Comparison of ENCODE assay signal across 24 mouse cellular contexts in the genomic region with DNA sequence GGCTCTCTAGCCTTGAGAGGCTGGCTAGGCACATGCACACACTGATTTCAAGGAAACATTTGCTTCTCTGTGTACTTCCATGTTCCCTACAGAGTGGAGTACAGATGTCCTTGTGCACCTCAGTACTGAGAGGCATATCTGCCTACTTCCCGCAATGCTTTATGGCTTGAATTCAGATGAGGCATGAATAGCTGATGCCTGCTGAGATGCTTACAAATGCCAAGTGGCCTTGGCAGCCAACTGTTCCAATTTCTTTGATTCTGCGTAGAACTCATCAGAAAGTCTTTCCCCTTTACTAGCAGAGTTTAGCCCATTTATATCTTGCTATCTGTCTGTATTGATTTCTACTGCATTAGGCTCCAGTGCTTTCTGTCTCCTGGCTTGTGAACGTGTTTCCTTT.
DNase-seq lines count a peak whose midpoint lies in the region; ATAC-seq and TF ChIP-seq lines count a peak whose summit lies in the region.
"Had no signal": no experiment of that assay in that cellular context is flagged by ENCODE, and none has a peak within 500 bp of the region (broad histone marks: within the 10 kb centered on the region; RNA-seq: fewer than 3 reads in every experiment).

No protein-coding gene starts in this region.

- H3K4me3 ChIP-seq in liver, adult 2 months (ENCODE audit: insufficient read depth, low read depth, low read length): no peak overlapping the region
- H3K4me3 ChIP-seq in liver, embryonic 12.5 days: no peak overlapping the region
- H3K4me3 ChIP-seq: embryonic facial prominence, embryonic 13.5 days; erythroblast, embryonic 14.5 days; heart, adult 2 months; hindbrain, embryonic 13.5 days; liver, embryonic 13.5 days; lung, embryonic 15.5 days; midbrain, embryonic 15.5 days; myocyte; stomach, embryonic 15.5 days had no signal

- TF ChIP-seq POLR2A in liver, adult 2 months (IDR thresholded peaks at IDR 0.05; ENCODE audit: extremely low read depth, insufficient read depth, low read length): no peak

- H3K4me2 ChIP-seq in liver, embryonic 12.5 days: no peak overlapping the region
- H3K4me2 ChIP-seq: embryonic facial prominence, embryonic 13.5 days; hindbrain, embryonic 13.5 days; liver, embryonic 13.5 days; lung, embryonic 15.5 days; midbrain, embryonic 15.5 days; stomach, embryonic 15.5 days had no signal

- peaks cover 52% of the 10 kb centered on the region for H3K4me1 ChIP-seq in liver, adult 2 months (ENCODE audit: control insufficient read depth, insufficient read depth, low read length)
- peaks cover 22% of the 10 kb centered on the region for H3K4me1 ChIP-seq in liver, embryonic 12.5 days

- peak overlapping the region; percentile 83 for H3K27ac ChIP-seq in liver, adult 2 months (replicated peaks; ENCODE audit: insufficient read depth, low read depth, low read length)
- H3K27ac ChIP-seq in liver, embryonic 12.5 days: no peak overlapping the region
- H3K27ac ChIP-seq: embryonic facial prominence, embryonic 13.5 days; heart, adult 2 months; hindbrain, embryonic 13.5 days; liver, embryonic 13.5 days; lung, embryonic 15.5 days; midbrain, embryonic 15.5 days; stomach, embryonic 15.5 days had no signal

- no peaks in the 10 kb centered on the region for H3K27me3 ChIP-seq in liver, adult 2 months (ENCODE audit: control insufficient read depth, insufficient read depth, low read length)
- H3K27me3 ChIP-seq in liver, embryonic 12.5 days (replicated peaks): no peaks in the 10 kb centered on the region
- H3K27me3 ChIP-seq: embryonic facial prominence, embryonic 13.5 days; hindbrain, embryonic 13.5 days; liver, embryonic 13.5 days; lung, embryonic 15.5 days; midbrain, embryonic 15.5 days; stomach, embryonic 15.5 days had no signal

- H3K79me2 ChIP-seq in liver, adult 2 months (ENCODE audit: control insufficient read depth, insufficient read depth, low read length): no peaks in the 10 kb centered on the region; the same call in 1 of the 2 replicates

- TF ChIP-seq CTCF in liver, adult 2 months (IDR thresholded peaks at IDR 0.05; ENCODE audit: low read depth, low read length): no peak

- H3K9me3 ChIP-seq in liver, embryonic 12.5 days (replicated peaks): no peaks in the 10 kb centered on the region
- H3K9me3 ChIP-seq: embryonic facial prominence, embryonic 13.5 days; hindbrain, embryonic 13.5 days; liver, embryonic 13.5 days; lung, embryonic 15.5 days; midbrain, embryonic 15.5 days; stomach, embryonic 15.5 days had no signal

- DNase-seq in cerebellum, adult 11 months: peak; percentile 10
- DNase-seq in liver, adult 2 months (ENCODE audit: extremely low read depth, low read depth, low spot score): no peak
- DNase-seq in cerebellum, adult 9-10 months: peak; percentile 49
- DNase-seq in spleen, adult 12 weeks (ENCODE audit: low spot score): no peak
- DNase-seq in adrenal gland, adult 18-20 months (ENCODE audit: low spot score in 2 of 2): no peak
- DNase-seq: adrenal gland, postnatal 10 days; embryo, embryonic 11 days; gastrocnemius, postnatal 36 days; heart, adult 2 months; kidney, adult 8-10 months; kidney, postnatal 10 days; liver, embryonic 13.5 days; lung, postnatal 36 days; thymus, postnatal 25 days had no signal

- no peak overlapping the region for H3K9ac ChIP-seq in liver, adult 2 months (ENCODE audit: low read depth, low read length)
- H3K9ac ChIP-seq in liver, embryonic 12.5 days: no peak overlapping the region
- H3K9ac ChIP-seq: embryonic facial prominence, embryonic 13.5 days; hindbrain, embryonic 13.5 days; liver, embryonic 13.5 days; lung, embryonic 15.5 days; midbrain, embryonic 15.5 days; stomach, embryonic 15.5 days had no signal

- 32% methylated on average over 3 of the region's 3 CpGs for WGBS in liver, adult 2 months
- 83% methylated on average over 3 of the region's 3 CpGs for WGBS in liver, embryonic 12.5 days (ENCODE audit: insufficient replicate concordance)

- ATAC-seq in cerebellum, adult (ENCODE audit: insufficient number of reproducible peaks, low FRiP score, low TSS enrichment): no peak
- ATAC-seq in liver, embryonic 12.5 days: no peak
- ATAC-seq: activated CD4-positive, CD25-positive, alpha-beta regulatory T cell, adult 4 months; midbrain, embryonic 15.5 days had no signal

- H3K36me3 ChIP-seq in liver, adult 2 months (ENCODE audit: control insufficient read depth, insufficient read depth, low read length): no peaks in the 10 kb centered on the region
- H3K36me3 ChIP-seq in liver, embryonic 12.5 days: peaks cover 33% of the 10 kb centered on the region
- H3K36me3 ChIP-seq: hindbrain, embryonic 13.5 days; lung, embryonic 15.5 days; midbrain, embryonic 15.5 days; stomach, embryonic 15.5 days had no signal

Comparison
In these comparisons a context has a peak if more than half of its experiments do, and no peak if none do; other contexts are left out.
1. DNase-seq: peak in cerebellum, adult 11 months (single experiment) and cerebellum, adult 9-10 months (single experiment); none in liver, adult 2 months (single experiment), spleen, adult 12 weeks (single experiment) and adrenal gland, adult 18-20 months (0 of 2).